Mouse (Mus musculus): Measurements from ENCODE around the gene Celf3.

The Celf3 gene

DNA sequence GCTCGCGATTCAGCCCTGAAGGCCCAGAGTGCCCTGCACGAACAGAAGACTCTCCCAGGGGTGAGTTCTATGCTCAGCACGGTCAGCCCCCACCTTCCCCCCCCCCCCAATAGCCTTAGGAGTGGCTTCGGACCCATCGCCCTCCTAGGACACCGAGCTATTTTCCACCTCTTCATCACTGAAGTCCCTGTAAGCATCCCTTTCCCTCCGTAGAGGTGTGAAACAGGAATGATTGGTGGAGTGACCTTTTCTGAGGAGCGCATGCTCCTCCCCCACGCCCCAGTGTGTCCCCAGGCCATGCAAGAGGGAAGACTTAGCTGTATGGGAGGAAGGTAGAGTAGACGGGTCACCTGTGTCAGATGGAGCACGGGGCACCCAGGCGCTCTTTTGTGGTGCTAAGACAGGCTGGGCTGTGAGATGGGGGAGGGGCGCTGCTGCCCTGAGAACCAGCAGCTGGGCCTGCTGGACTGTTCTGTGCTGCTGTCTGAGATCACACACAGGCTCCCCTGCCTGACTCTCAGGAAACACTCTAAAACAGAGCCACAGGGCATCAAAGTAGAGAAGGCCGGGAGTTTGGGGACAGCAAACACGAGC, 2.3 kb downstream of the Celf3 start, which contains the start of gene Riiad1:
Riiad1 (minus strand) TSS at position 51 of the 594 bp plus-strand sequence.
- in situ Hi-C loops (cut with MboI), result no loop called here

DNA sequence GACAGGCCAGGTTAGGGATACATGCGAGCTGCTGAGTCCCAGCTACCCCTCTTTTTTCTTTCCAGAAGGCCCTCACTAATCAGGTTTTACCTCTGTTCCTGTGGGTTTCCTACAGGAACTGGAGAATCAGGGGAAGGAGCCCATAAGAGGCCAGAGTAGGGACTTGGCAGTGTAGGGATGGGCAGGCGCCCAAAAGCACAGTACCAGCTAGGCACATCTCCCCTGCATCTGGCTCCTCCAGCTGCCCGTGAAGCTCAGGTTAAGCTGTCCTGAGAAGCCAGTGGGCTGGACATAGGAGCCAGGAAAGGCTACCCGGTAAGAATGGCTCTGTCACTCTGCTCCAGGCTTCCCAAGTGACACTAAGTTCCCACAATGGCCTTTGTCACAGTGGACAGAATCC, 3.3 kb downstream of the Celf3 start:
- in situ Hi-C loops (cut with MboI), result no loop called here

DNA sequence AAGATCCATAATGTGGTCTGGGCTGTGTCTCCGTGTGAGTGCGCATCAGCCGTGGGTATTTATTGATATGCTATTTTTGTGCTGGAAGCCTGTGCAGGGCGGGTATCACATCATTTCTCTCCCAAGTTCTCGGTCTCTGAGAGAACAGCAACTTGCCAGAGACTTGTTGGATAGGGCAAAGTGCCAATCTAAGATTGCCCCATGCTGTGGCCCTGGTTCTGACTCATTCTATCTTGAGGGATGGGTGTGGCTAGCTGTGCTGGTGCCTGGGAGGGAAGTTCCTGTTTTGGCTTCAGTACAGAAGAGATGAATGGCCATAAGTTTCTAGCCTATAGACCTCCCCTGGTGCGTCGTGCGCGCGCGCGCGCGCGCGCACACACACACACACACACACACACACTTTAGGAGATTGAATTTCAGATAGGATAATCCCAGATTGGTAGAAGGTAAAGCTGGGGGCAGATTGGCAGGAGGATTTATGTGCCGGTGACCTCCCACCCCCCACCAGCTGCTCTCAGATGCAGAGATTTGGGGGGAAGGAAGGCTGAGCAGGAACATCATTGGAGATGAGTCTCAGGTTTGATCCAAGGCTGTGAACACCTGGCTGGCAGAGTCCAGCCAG, 4.8 kb downstream of the Celf3 start:
- in situ Hi-C loops (cut with MboI), result no loop called here

DNA sequence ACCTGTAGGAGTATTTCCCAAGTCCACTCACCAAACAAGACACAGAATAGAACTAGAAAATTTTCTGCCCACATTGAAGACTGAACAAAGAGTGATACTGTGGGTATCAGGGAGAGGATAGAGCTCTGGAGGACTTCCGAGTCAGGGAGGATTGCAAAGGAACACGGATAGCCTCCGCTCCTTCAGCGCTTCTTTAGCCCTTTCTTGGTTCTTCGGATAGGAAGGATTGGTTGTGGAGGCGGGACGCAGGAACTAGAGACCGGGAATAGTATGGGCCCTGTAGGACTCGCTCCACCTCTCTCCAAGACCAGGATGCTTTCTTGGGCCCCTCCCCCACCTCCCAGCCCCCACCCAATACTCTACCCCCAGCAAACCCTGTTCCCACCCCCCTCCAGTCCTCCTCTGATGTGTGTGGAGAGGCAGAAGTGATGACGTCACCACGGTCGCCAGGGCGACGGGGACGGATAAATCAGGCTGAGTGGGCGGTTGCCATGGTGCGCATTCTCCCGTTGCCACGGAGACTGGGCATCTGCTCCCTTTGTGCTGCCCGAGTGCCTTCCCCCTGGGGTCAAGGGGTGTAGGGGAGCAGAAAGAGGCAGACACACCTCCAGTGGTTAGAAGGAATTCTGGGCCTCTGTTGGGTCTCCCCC, 5.8 kb downstream of the Celf3 start:
- in situ Hi-C loops (cut with MboI), result no loop called here

DNA sequence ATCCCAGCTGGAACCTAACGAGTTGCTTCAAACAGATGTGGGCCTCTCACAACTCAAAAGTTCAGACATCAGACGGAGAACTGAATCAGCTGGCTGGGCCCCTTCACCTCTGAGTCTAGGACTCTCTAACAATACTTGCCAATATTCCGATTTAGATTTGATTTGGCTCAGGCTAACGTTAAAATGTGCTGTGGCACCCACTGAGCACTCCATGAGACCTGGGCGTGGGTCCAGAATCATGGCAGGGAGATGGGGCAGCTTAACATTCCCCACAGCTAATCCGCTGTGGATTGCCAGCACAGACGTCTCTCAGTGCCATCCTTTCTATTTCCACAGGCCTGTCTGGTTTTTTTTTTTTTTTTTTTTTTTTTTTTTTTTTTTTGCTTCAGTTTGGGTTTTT, 7.8 kb downstream of the Celf3 start:
- in situ Hi-C loops (cut with MboI), result no loop called here

DNA sequence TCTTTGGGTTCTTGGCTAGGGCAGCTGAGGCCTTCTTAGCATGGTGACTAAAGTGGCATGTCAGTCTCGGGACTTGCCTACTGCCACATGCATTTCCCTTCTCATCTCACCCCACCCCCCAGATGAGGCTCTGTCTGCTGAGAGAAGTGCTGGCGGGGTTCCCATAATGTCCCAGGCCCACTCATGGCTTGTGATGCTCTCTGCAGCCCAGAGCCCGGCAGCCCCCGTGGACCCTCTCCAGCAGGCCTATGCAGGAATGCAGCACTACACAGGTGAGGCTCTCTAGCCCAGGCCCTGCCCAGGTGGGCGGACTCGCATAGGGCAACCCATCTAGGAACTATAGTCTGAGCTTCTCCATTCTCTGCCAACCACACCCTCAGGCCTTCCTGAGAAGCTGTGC, 9.5 kb downstream of the Celf3 start:
- in situ Hi-C loops (cut with MboI), result no loop called here

DNA sequence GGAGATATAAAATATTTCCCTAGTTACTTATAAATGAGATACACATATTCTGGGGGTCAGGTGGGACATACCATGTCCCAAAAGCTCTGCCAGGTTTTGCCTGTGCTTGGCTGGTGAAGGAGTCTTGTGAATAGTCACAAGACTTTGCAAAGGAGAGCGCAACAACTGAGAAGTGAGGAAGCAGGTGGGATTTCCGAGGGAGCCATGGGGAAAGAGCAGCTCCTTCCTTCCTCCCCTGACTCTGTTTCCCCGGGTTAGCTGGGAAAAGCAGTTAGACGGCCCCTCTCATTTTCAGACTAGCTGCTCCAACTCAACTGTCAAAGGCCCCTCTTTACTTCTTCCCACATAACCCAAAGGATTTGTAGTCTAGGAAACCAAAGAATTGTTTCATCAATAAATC, 19.1 kb downstream of the Celf3 start:
- in situ Hi-C loops (cut with MboI), result no loop called here

DNA sequence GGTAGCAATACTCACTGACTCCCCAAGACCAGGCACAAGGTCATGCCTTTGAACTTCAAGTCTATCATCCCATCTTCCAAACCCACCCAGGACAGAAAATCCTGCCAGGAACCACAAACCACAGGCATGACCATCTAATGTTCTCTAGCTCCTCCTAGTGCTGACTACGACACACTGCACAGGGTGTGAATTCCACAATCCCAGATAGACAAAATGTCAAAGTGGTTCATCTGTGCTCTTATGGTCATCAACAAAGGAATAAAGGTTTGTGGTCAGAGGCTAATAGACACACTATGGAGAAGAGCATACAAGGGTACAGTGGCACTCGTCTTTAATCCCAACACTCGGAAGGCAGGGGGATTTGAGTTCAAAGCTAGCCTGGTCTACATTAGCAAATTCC, 24.1 kb downstream of the Celf3 start:
- in situ Hi-C loops (cut with MboI), result no loop called here

DNA sequence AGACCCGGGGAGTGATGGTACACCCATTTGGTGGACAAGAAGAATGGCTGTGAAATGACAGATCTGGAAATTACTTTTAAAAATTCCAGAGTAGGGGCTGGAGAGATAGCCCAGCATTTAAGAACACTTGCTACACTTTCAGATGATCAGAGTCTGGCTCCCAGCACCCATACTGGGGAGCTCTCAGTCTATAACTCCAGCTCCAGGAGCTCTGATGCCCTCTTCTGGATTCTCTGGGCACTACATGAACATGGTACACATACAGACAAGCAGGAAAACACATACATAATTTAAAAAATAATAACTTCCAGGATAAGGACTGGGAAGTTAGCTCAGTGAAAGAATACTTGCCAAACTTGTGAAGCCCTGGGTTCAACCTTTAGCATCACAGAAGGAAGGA, 28.6 kb downstream of the Celf3 start:
- in situ Hi-C loops (cut with MboI), result no loop called here

DNA sequence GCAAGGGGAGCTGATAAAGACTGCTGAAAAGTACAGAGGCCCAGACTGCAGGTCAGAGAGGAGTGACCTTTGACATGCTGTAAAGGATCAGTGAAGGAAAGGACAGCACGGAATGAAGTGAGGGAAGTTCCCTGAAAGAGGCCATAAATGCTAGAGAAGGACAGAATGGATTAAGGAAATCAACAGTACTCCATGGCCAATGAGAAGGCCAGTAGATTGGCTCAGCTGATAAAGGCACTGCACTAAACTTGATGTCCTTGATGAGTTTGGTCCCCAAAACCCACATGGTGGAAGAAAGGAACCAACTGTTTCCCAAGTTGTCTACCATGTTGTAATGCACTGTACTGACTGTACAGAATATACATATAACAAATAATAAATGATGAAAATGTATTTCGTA, 48.6 kb downstream of the Celf3 start:
- in situ Hi-C loops (cut with MboI), result no loop called here

DNA sequence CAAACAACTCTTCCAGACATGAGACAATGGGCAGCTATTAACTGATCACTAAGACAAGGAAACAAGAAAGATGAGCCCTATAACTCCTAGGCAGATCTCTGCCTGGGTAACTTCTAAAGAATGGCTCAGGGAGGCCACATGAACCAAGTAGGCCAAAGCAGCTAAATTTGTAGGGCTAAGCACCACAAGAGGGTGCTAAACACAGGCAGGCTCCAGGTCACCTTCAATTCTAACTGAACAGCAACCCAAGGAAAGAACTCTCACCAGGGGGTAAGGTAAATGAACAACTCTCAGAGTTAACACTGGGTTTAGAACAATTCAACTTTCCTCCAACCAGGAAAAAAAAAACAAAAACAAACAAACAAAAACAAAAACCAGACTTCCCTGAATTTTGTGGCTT, 55.9 kb downstream of the Celf3 start:
- in situ Hi-C loops (cut with MboI), result no loop called here

DNA sequence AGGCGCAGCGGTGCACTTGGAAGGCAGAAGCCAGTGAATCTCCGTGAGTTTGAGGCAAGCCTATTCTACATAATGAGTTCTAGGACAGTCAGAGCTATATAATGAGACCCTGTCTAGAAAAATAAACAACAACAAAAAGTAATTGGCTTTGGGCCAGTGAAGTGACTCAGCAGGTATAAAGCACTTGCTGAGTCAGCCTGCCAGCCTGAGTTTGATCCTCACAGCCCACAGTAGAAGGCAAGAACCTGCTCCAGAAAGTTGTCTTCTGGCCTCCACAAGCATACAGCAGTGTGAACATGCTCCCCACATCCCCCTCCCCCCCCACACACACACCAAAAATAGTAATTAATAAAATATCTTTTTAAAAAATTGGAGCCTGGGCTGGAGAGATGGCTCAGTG, 59.1 kb downstream of the Celf3 start:
- in situ Hi-C loops (cut with MboI), result no loop called here

All from mature B cell (primary cell).